In genomic region chr3:66296545-66296944, GRCm38 (mm10) we compare ENCODE assay signal across 10 mouse cellular contexts. TPM values are rescaled to one million over a fixed set of nuclear protein-coding genes. Genes with fewer than 3 reads are reported as not detected.
DNase-seq lines count a peak whose midpoint lies in the region; ATAC-seq lines count a peak whose summit lies in the region.
"Had no signal": no experiment of that assay in that cellular context is flagged by ENCODE, and none has a peak within 500 bp of the region (broad histone marks: within the 10 kb centered on the region; RNA-seq: fewer than 3 reads in every experiment).

Veph1 (minus strand) TSS chr3:66296837.

- H3K9ac ChIP-seq in lung, embryonic 15.5 days = peak within 1 kb of the TSS; percentile 25; the same call in 1 of the 2 replicates
- H3K9ac ChIP-seq in hindbrain, embryonic 13.5 days = peak within 1 kb of the TSS; percentile 46
- H3K9ac ChIP-seq in lung, embryonic 16.5 days (ENCODE audit: low read length) = peak within 1 kb of the TSS; percentile 61
- no peak within 1 kb of the TSS for H3K9ac ChIP-seq in stomach, embryonic 16.5 days (ENCODE audit: low read length)

- H3K4me3 ChIP-seq in lung, embryonic 15.5 days = peak within 1 kb of the TSS; percentile 25
- H3K4me3 ChIP-seq in hindbrain, embryonic 13.5 days = no peak within 1 kb of the TSS
- H3K4me3 ChIP-seq in lung, embryonic 16.5 days (ENCODE audit: low read length) = peak within 1 kb of the TSS; percentile 39
- no peak within 1 kb of the TSS for H3K4me3 ChIP-seq in stomach, embryonic 16.5 days (replicated peaks; ENCODE audit: low read length)
- H3K4me3 ChIP-seq: myocyte had no signal

- no peaks in the 10 kb centered on the region for H3K27me3 ChIP-seq in lung, embryonic 15.5 days
- no peaks in the 10 kb centered on the region for H3K27me3 ChIP-seq in hindbrain, embryonic 13.5 days
- H3K27me3 ChIP-seq in lung, embryonic 16.5 days (ENCODE audit: control insufficient read depth, insufficient read depth, low read depth, low read length) = no peaks in the 10 kb centered on the region
- H3K27me3 ChIP-seq in stomach, embryonic 16.5 days (ENCODE audit: control insufficient read depth, insufficient read depth, low read length) = no peaks in the 10 kb centered on the region

- no peaks in the 10 kb centered on the region for H3K36me3 ChIP-seq in lung, embryonic 15.5 days
- no peaks in the 10 kb centered on the region for H3K36me3 ChIP-seq in hindbrain, embryonic 13.5 days
- H3K36me3 ChIP-seq in lung, embryonic 16.5 days (ENCODE audit: control insufficient read depth, insufficient read depth, low read length) = no peaks in the 10 kb centered on the region
- H3K36me3 ChIP-seq in stomach, embryonic 16.5 days (ENCODE audit: control insufficient read depth, insufficient read depth, low read length) = no peaks in the 10 kb centered on the region

- 27% methylated on average over 11 of the region's 11 CpGs for WGBS in lung, embryonic 15.5 days
- WGBS in hindbrain, embryonic 13.5 days = 14% methylated on average over 11 of the region's 11 CpGs
- WGBS in lung, embryonic 16.5 days = 29% methylated on average over 11 of the region's 11 CpGs
- 30% methylated on average over 11 of the region's 11 CpGs for WGBS in stomach, embryonic 16.5 days

- no peaks in the 10 kb centered on the region for H3K9me3 ChIP-seq in lung, embryonic 15.5 days
- H3K9me3 ChIP-seq in hindbrain, embryonic 13.5 days = no peaks in the 10 kb centered on the region
- no peaks in the 10 kb centered on the region for H3K9me3 ChIP-seq in lung, embryonic 16.5 days (ENCODE audit: control insufficient read depth, low read length)
- H3K9me3 ChIP-seq in stomach, embryonic 16.5 days (replicated peaks; ENCODE audit: control insufficient read depth, low read length) = no peaks in the 10 kb centered on the region

- ATAC-seq in lung, embryonic 15.5 days (ENCODE audit: borderline replicate concordance, extremely low read depth, low FRiP score, low TSS enrichment) = peak; percentile 52
- ATAC-seq in hindbrain, embryonic 13.5 days (ENCODE audit: low FRiP score) = peak; percentile 52; the same call in 1 of the 2 replicates
- ATAC-seq in lung, embryonic 16.5 days (ENCODE audit: low read depth) = peak; percentile 55
- peak; percentile 50; the same call in 1 of the 2 replicates for ATAC-seq in stomach, embryonic 16.5 days (ENCODE audit: insufficient read depth, low FRiP score)

- peak within 1 kb of the TSS; percentile 44 for H3K4me2 ChIP-seq in lung, embryonic 15.5 days
- H3K4me2 ChIP-seq in hindbrain, embryonic 13.5 days = peak within 1 kb of the TSS; percentile 23
- H3K4me2 ChIP-seq in lung, embryonic 16.5 days (ENCODE audit: low read depth, low read length) = peak within 1 kb of the TSS; percentile 55
- no peak within 1 kb of the TSS for H3K4me2 ChIP-seq in stomach, embryonic 16.5 days (ENCODE audit: low read depth, low read length)

- no peak for DNase-seq in lung, adult 18-20 months
- DNase-seq in adrenal gland, postnatal 4 days (ENCODE audit: low spot score in 2 of 2) = no peak
- no peak for DNase-seq in layer of hippocampus, postnatal 25 days (ENCODE audit: extremely low spot score in 1 of 2, low spot score in 1 of 2)
- DNase-seq in adrenal gland, adult 2 months = no peak

- H3K27ac ChIP-seq in lung, embryonic 15.5 days = peak within 1 kb of the TSS; percentile 62
- peak within 1 kb of the TSS; percentile 52; the same call in 1 of the 2 replicates for H3K27ac ChIP-seq in hindbrain, embryonic 13.5 days
- peak within 1 kb of the TSS; percentile 86 for H3K27ac ChIP-seq in lung, embryonic 16.5 days (ENCODE audit: low read length)
- H3K27ac ChIP-seq in stomach, embryonic 16.5 days (ENCODE audit: low read length) = no peak within 1 kb of the TSS

- 0 out of 2 replicates have a peak, but pooled peaks cover 8% of the 10 kb centered on the region for H3K4me1 ChIP-seq in lung, embryonic 15.5 days
- H3K4me1 ChIP-seq in hindbrain, embryonic 13.5 days (replicated peaks) = peaks cover 18% of the 10 kb centered on the region
- H3K4me1 ChIP-seq in lung, embryonic 16.5 days (replicated peaks; ENCODE audit: control insufficient read depth, insufficient read depth, low read length) = peaks cover 7% of the 10 kb centered on the region; the same call in 1 of the 2 replicates
- H3K4me1 ChIP-seq in stomach, embryonic 16.5 days (ENCODE audit: control insufficient read depth, insufficient read depth, low read length) = peaks cover 7% of the 10 kb centered on the region; the same call in 1 of the 2 replicates

RNA-seq across cellular contexts. Expression of gene Veph1, which starts in this region (rescaled TPM):
- 5.4 and 6.0 TPM in 2 replicates for polyA plus RNA-seq in lung, embryonic 15.5 days (2015; fragmentation: Nextera tagmentation; extraction: Ambion mirVana)
- 4.6 and 7.8 TPM in 2 replicates for polyA plus RNA-seq in hindbrain, embryonic 13.5 days (2015; fragmentation: Nextera tagmentation; extraction: Ambion mirVana)
- polyA plus RNA-seq in lung, embryonic 16.5 days (2015; fragmentation: Nextera tagmentation; extraction: Ambion mirVana) = 6.6 and 7.6 TPM in 2 replicates
- 0.05 TPM in 1 of 2 replicates, not detected in the other for polyA plus RNA-seq in stomach, embryonic 16.5 days (2015; fragmentation: Nextera tagmentation; extraction: Ambion mirVana)
- total RNA-seq in adrenal gland, postnatal 4 days (2021) = 1 to 10 TPM in 1 of 2 experiments, under 1 TPM in 1; 0.20 to 5.0 TPM
- under 1 TPM; 0.32 to 0.47 TPM for total RNA-seq in layer of hippocampus, postnatal 25 days (2021)
- total RNA-seq in adrenal gland, adult 2 months (2021) = under 1 TPM in 1 of 2 experiments, not detected in 1; 0.09 TPM
- not detected in 2 replicates for polyA plus RNA-seq in adrenal gland, adult 2 months (2012; rRNA removed)
- total RNA-seq: MEL had no signal
- polyA plus RNA-seq: myocyte had no signal

Comparison
In these comparisons a context has a peak if more than half of its experiments do, and no peak if none do; other contexts are left out.
1. Peak in ATAC-seq in stomach, embryonic 16.5 days; RNA of the gene not detected or under 1 TPM.
2. H3K4me3 ChIP-seq: peak in lung, embryonic 15.5 days (single experiment) and lung, embryonic 16.5 days (single experiment); none in hindbrain, embryonic 13.5 days (single experiment) and stomach, embryonic 16.5 days (single experiment).
3. Peak in every context shown above with its lines, with median percentiles within 50 percentile points of each other: ATAC-seq.